8 mouse cellular contexts compared by ENCODE assay signal in the genomic region with DNA sequence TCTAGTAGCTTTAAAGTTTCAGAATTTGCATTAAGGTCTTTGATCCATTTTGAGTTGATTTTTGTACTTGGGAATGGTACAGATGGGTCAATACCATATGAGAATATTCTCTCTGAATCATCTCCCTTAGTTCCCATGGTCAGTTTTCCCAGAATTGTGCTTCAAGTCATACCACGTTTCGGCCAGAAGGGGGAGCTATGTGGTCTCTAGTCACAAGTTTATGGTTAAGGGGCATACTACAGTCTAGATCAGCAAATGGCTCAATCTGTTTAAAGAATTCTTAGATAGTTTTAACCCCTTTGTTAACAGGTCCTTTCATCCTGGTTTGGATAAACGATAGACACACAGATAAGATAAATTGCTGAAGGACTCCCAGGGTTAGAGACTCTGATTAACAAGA.
DNase-seq lines count a peak whose midpoint lies in the region; ATAC-seq lines count a peak whose summit lies in the region.

No protein-coding gene starts in this region.

- no peak overlapping the region for H3K27ac ChIP-seq in liver, embryonic 12.5 days
- no peak overlapping the region for H3K27ac ChIP-seq in heart, embryonic 12.5 days (ENCODE audit: poor library complexity, severe bottlenecking)

- H3K9ac ChIP-seq in liver, embryonic 12.5 days: no peak overlapping the region
- H3K9ac ChIP-seq in heart, embryonic 12.5 days: no peak overlapping the region

- ATAC-seq in liver, embryonic 12.5 days: no peak
- no peak for ATAC-seq in heart, embryonic 12.5 days (ENCODE audit: insufficient number of reproducible peaks, low FRiP score)

- H3K4me3 ChIP-seq in liver, embryonic 12.5 days: no peak overlapping the region
- H3K4me3 ChIP-seq in heart, embryonic 12.5 days: no peak overlapping the region

- H3K36me3 ChIP-seq in liver, embryonic 12.5 days: no peaks in the 10 kb centered on the region
- no peaks in the 10 kb centered on the region for H3K36me3 ChIP-seq in heart, embryonic 12.5 days

- 4% methylated on average over 3 of the region's 3 CpGs for WGBS in liver, embryonic 12.5 days (ENCODE audit: insufficient replicate concordance)
- WGBS in heart, embryonic 12.5 days: 7% methylated on average over 3 of the region's 3 CpGs

- peak; percentile 54 to 55 for DNase-seq in cerebellum, postnatal 10 days
- DNase-seq in cerebellum, adult 11-12 months: no peak
- peak; percentile 6 for DNase-seq in liver
- peak; percentile 52 for DNase-seq in adrenal gland, adult 2 months
- peak; percentile 13 for DNase-seq in kidney, postnatal 14 days
- no peak for DNase-seq in testis, postnatal 10 days (ENCODE audit: low spot score)

- no peak overlapping the region for H3K4me2 ChIP-seq in liver, embryonic 12.5 days
- H3K4me2 ChIP-seq in heart, embryonic 12.5 days: no peak overlapping the region

- no peaks in the 10 kb centered on the region for H3K4me1 ChIP-seq in liver, embryonic 12.5 days
- no peaks in the 10 kb centered on the region for H3K4me1 ChIP-seq in heart, embryonic 12.5 days (replicated peaks)

- H3K27me3 ChIP-seq in liver, embryonic 12.5 days (replicated peaks): no peaks in the 10 kb centered on the region
- H3K27me3 ChIP-seq in heart, embryonic 12.5 days (replicated peaks): no peaks in the 10 kb centered on the region

- H3K9me3 ChIP-seq in liver, embryonic 12.5 days (replicated peaks): no peaks in the 10 kb centered on the region
- no peaks in the 10 kb centered on the region for H3K9me3 ChIP-seq in heart, embryonic 12.5 days (replicated peaks)

Comparison
In these comparisons a context has a peak if more than half of its experiments do, and no peak if none do; other contexts are left out.
1. DNase-seq: peak in cerebellum, postnatal 10 days (2 of 2), liver (single experiment), adrenal gland, adult 2 months (single experiment) and kidney, postnatal 14 days (single experiment); none in cerebellum, adult 11-12 months (single experiment) and testis, postnatal 10 days (single experiment).